Mouse (Mus musculus): ENCODE data around the gene Aldh4a1. TPM values are rescaled to one million over a fixed set of nuclear protein-coding genes. Genes with fewer than 3 reads are reported as not detected.

The Aldh4a1 gene
- total and polyA plus RNA-seq, 2 experiments from 2014 or later = 26.6 to 43.3 TPM

- Histone ChIP-seq H3K9me3 (ENCODE audit: low read length) (no peaks in the 10 kb centered on the region), H3K9ac (replicated peaks; ENCODE audit: low read length) (no peak overlapping the region), H3K4me1 (ENCODE audit: insufficient read depth, low read length) (no peaks in the 10 kb centered on the region), H3K27ac (no peak overlapping the region), H3K36me3 (ENCODE audit: insufficient read depth, low read length) (peaks cover 8% of the 10 kb centered on the region; the same call in 1 of the 2 replicates), H3K4me2 (ENCODE audit: low read depth, low read length) (no peak overlapping the region), H3K27me3 (ENCODE audit: insufficient read depth, low read length) (no peaks in the 10 kb centered on the region), H3K4me3 (ENCODE audit: low read length) (no peak overlapping the region)
- ATAC-seq (no peak), DNase-seq (ENCODE audit: low spot score) (no peak)
- WGBS = 71% methylated on average over 15 of the region's 15 CpGs
- TF ChIP-seq CTCF (IDR thresholded peaks at IDR 0.05; ENCODE audit: low read depth) = no peak
Observed at GRCm38 (mm10) chr4:139650086-139650743, 27.5 kb downstream of the Aldh4a1 start.

GRCm38 (mm10) chr4:139650907-139651306, 28.2 kb downstream of the Aldh4a1 start:
- no peak overlapping the region for H3K4me2 ChIP-seq (ENCODE audit: low read depth, low read length)
- DNase-seq (ENCODE audit: low spot score) (no peak), ATAC-seq (no peak)
- no peak overlapping the region for H3K9ac ChIP-seq (replicated peaks; ENCODE audit: low read length)
- no peaks in the 10 kb centered on the region for H3K27me3 ChIP-seq (ENCODE audit: insufficient read depth, low read length)
- TF ChIP-seq CTCF (IDR thresholded peaks at IDR 0.05; ENCODE audit: low read depth) = no peak
- 34% methylated on average over 11 of the region's 11 CpGs for WGBS
- H3K4me3 ChIP-seq (ENCODE audit: low read length) = no peak overlapping the region
- no peaks in the 10 kb centered on the region for H3K9me3 ChIP-seq (ENCODE audit: low read length)
- H3K27ac ChIP-seq = no peak overlapping the region
- no peaks in the 10 kb centered on the region for H3K4me1 ChIP-seq (ENCODE audit: insufficient read depth, low read length)
- peaks cover 8% of the 10 kb centered on the region; the same call in 1 of the 2 replicates for H3K36me3 ChIP-seq (ENCODE audit: insufficient read depth, low read length)

- ATAC-seq = no peak
- no peak within 1 kb of the TSS for H3K27ac ChIP-seq
Observed at GRCm38 (mm10) chr4:139653238-139653637, 30.6 kb downstream of the Aldh4a1 start, which contains the start of gene Tas1r2. Tas1r2 (plus strand) TSS chr4:139653538.

GRCm38 (mm10) chr4:139661897-139662296, 39.2 kb downstream of the Aldh4a1 start:
- Histone ChIP-seq H3K4me2 (ENCODE audit: low read depth, low read length) (no peak overlapping the region), H3K36me3 (ENCODE audit: insufficient read depth, low read length) (no peaks in the 10 kb centered on the region), H3K9me3 (ENCODE audit: low read length) (no peaks in the 10 kb centered on the region), H3K4me3 (ENCODE audit: low read length) (no peak overlapping the region), H3K27ac (no peak overlapping the region), H3K9ac (replicated peaks; ENCODE audit: low read length) (no peak overlapping the region), H3K4me1 (ENCODE audit: insufficient read depth, low read length) (no peaks in the 10 kb centered on the region), H3K27me3 (ENCODE audit: insufficient read depth, low read length) (no peaks in the 10 kb centered on the region)
- peak; percentile 74 for DNase-seq (ENCODE audit: low spot score)
- ATAC-seq = peak; percentile 79
- no peak for TF ChIP-seq CTCF (IDR thresholded peaks at IDR 0.05; ENCODE audit: low read depth)
- WGBS = 46% methylated on average over 14 of the region's 14 CpGs

More at GRCm38 (mm10) chr4:139653238-139653637, 30.6 kb downstream of the Aldh4a1 start, which contains the start of gene Tas1r2:
- no peak within 1 kb of the TSS for H3K9ac ChIP-seq (replicated peaks; ENCODE audit: low read length)
- H3K4me3 ChIP-seq (ENCODE audit: low read length) = no peak within 1 kb of the TSS
- WGBS = 73% methylated on average over 8 of the region's 8 CpGs
- no peak for TF ChIP-seq CTCF (IDR thresholded peaks at IDR 0.05; ENCODE audit: low read depth)
- no peak within 1 kb of the TSS for H3K4me2 ChIP-seq (ENCODE audit: low read depth, low read length)
- no peaks in the 10 kb centered on the region for H3K4me1 ChIP-seq (ENCODE audit: insufficient read depth, low read length)
- no peaks in the 10 kb centered on the region for H3K9me3 ChIP-seq (ENCODE audit: low read length)
- DNase-seq (ENCODE audit: low spot score) = no peak
- H3K27me3 ChIP-seq (ENCODE audit: insufficient read depth, low read length) = no peaks in the 10 kb centered on the region
- H3K36me3 ChIP-seq (ENCODE audit: insufficient read depth, low read length) = peaks cover 4% of the 10 kb centered on the region; the same call in 1 of the 2 replicates

- no peaks in the 10 kb centered on the region for H3K36me3 ChIP-seq (ENCODE audit: insufficient read depth, low read length)
- H3K9me3 ChIP-seq (ENCODE audit: low read length) = no peaks in the 10 kb centered on the region
- no peak for ATAC-seq
- H3K4me3 ChIP-seq (ENCODE audit: low read length) = no peak overlapping the region
- no peaks in the 10 kb centered on the region for H3K27me3 ChIP-seq (ENCODE audit: insufficient read depth, low read length)
- no peak for TF ChIP-seq CTCF (IDR thresholded peaks at IDR 0.05; ENCODE audit: low read depth)
- DNase-seq (ENCODE audit: low spot score) = no peak
- H3K4me2 ChIP-seq (ENCODE audit: low read depth, low read length) = no peak overlapping the region
- 52% methylated on average over 6 of the region's 6 CpGs for WGBS
- H3K4me1 ChIP-seq (ENCODE audit: insufficient read depth, low read length) = no peaks in the 10 kb centered on the region
- no peak overlapping the region for H3K27ac ChIP-seq
- no peak overlapping the region for H3K9ac ChIP-seq (replicated peaks; ENCODE audit: low read length)
Observed at GRCm38 (mm10) chr4:139667632-139668031, 45.0 kb downstream of the Aldh4a1 start.

GRCm38 (mm10) chr4:139669847-139670246, 47.2 kb downstream of the Aldh4a1 start:
- Histone ChIP-seq H3K4me1 (ENCODE audit: insufficient read depth, low read length) (no peaks in the 10 kb centered on the region), H3K36me3 (ENCODE audit: insufficient read depth, low read length) (no peaks in the 10 kb centered on the region), H3K9ac (replicated peaks; ENCODE audit: low read length) (no peak overlapping the region), H3K27ac (no peak overlapping the region), H3K9me3 (ENCODE audit: low read length) (no peaks in the 10 kb centered on the region), H3K4me3 (ENCODE audit: low read length) (no peak overlapping the region), H3K27me3 (ENCODE audit: insufficient read depth, low read length) (no peaks in the 10 kb centered on the region), H3K4me2 (ENCODE audit: low read depth, low read length) (no peak overlapping the region)
- peak; percentile 45; the same call in 1 of the 2 replicates for ATAC-seq
- peak; percentile 78 for DNase-seq (ENCODE audit: low spot score)
- peak; percentile 94 for TF ChIP-seq CTCF (IDR thresholded peaks at IDR 0.05; ENCODE audit: low read depth)
- WGBS = 16% methylated on average over 6 of the region's 6 CpGs

- Histone ChIP-seq H3K9me3 (ENCODE audit: low read length) (0 out of 2 replicates have a peak, but pooled peaks cover 5% of the 10 kb centered on the region), H3K9ac (replicated peaks; ENCODE audit: low read length) (no peak overlapping the region), H3K27me3 (ENCODE audit: insufficient read depth, low read length) (no peaks in the 10 kb centered on the region), H3K36me3 (ENCODE audit: insufficient read depth, low read length) (no peaks in the 10 kb centered on the region), H3K4me3 (ENCODE audit: low read length) (no peak overlapping the region), H3K4me2 (ENCODE audit: low read depth, low read length) (no peak overlapping the region), H3K4me1 (ENCODE audit: insufficient read depth, low read length) (no peaks in the 10 kb centered on the region), H3K27ac (no peak overlapping the region)
- TF ChIP-seq CTCF (IDR thresholded peaks at IDR 0.05; ENCODE audit: low read depth) = no peak
- peak; percentile 66 for DNase-seq (ENCODE audit: low spot score)
- 33% methylated on average over 9 of the region's 9 CpGs for WGBS
- no peak for ATAC-seq
Observed at GRCm38 (mm10) chr4:139675696-139676095, 53.0 kb downstream of the Aldh4a1 start.
